11 mouse cellular contexts compared by ENCODE assay signal in the genomic region with DNA sequence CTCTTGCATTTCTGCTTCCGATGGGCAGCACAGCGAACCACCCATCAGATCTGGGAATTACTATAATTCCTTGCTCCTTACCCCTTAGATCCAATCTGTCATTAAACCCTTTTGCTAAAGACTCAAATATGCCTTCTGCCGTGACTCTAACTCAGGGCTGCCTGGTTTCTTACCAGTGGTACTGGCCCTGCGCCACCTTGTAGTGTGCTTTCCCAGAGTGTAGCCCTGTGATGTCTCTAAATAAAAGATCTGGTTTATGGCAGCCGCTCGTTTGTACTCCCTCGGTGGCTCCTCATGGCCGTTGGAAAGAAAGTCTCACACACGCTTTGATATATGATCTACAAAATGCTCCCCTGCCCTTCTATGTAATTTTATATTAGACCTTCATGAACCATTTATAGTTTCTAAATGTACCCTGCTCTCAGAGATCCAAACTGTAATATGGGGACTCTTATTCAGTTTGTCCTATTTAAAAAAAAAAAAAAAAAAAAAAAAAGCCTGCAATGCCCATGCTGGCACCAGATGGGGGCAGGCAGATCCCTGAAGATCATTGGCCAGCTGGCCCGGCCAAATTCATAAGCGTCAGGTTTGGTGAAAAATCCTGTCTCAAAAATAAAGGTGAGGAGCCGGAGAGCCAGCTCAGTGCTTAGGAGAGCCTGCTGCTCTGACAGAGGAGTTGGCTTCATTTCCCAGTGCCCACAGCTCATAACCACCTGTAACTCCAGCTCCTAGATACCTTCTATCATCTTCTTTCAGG.
DNase-seq lines count a peak whose midpoint lies in the region; ATAC-seq and TF ChIP-seq lines count a peak whose summit lies in the region.
"Had no signal": no experiment of that assay in that cellular context is flagged by ENCODE, and none has a peak within 500 bp of the region (broad histone marks: within the 10 kb centered on the region; RNA-seq: fewer than 3 reads in every experiment).

No protein-coding gene starts in this region.

- H3K4me2 ChIP-seq in kidney, postnatal 0 days (ENCODE audit: low read length): no peak overlapping the region
- H3K4me2 ChIP-seq: heart, embryonic 13.5 days; lung, embryonic 14.5 days had no signal

- no peak overlapping the region for H3K4me3 ChIP-seq in kidney, postnatal 0 days (replicated peaks; ENCODE audit: low read depth, low read length)
- H3K4me3 ChIP-seq: heart, embryonic 13.5 days had no signal

- WGBS in kidney, postnatal 0 days: 50% methylated on average over 12 of the region's 12 CpGs

- no peaks in the 10 kb centered on the region for H3K36me3 ChIP-seq in kidney, postnatal 0 days (ENCODE audit: insufficient read depth, low read length)
- H3K36me3 ChIP-seq: heart, embryonic 13.5 days had no signal

- DNase-seq in adrenal gland, postnatal 25 days: peak; percentile 15
- no peak for DNase-seq in adrenal gland, adult 18-20 months (ENCODE audit: low spot score in 2 of 2)
- no peak for DNase-seq in kidney, postnatal 0 days (ENCODE audit: low spot score)
- no peak for DNase-seq in kidney, adult 11 months
- peak; percentile 50 for DNase-seq in right cerebral cortex, postnatal 4 days
- DNase-seq in right cerebral cortex, adult 2 months (ENCODE audit: low spot score in 2 of 2): no peak
- DNase-seq in ovary, postnatal 14 days (ENCODE audit: low spot score): no peak
- DNase-seq: lung, embryonic 14.5 days had no signal

- TF ChIP-seq CTCF in kidney, postnatal 0 days (IDR thresholded peaks at IDR 0.05; ENCODE audit: low read depth): peak; percentile 50; the same call in 1 of the 2 replicates

- H3K27me3 ChIP-seq in kidney, postnatal 0 days (ENCODE audit: insufficient read depth, low read length): no peaks in the 10 kb centered on the region
- H3K27me3 ChIP-seq: heart, embryonic 13.5 days had no signal

- no peaks in the 10 kb centered on the region for H3K4me1 ChIP-seq in kidney, postnatal 0 days (replicated peaks; ENCODE audit: insufficient read depth, low read length)
- H3K4me1 ChIP-seq: heart, embryonic 13.5 days had no signal

- no peak overlapping the region for H3K27ac ChIP-seq in kidney, postnatal 0 days
- H3K27ac ChIP-seq: heart, embryonic 13.5 days had no signal

- H3K9ac ChIP-seq in kidney, postnatal 0 days (ENCODE audit: low read depth, low read length): no peak overlapping the region
- H3K9ac ChIP-seq: heart, embryonic 13.5 days; lung, embryonic 14.5 days had no signal

- H3K9me3 ChIP-seq in kidney, postnatal 0 days (replicated peaks; ENCODE audit: low read length): no peaks in the 10 kb centered on the region
- H3K9me3 ChIP-seq: heart, embryonic 13.5 days had no signal

- no peak for ATAC-seq in kidney, postnatal 0 days (replicated peaks; ENCODE audit: low FRiP score, low read depth)
- no peak for ATAC-seq in CD4-positive, CD25-positive, alpha-beta regulatory T cell, adult 4 months
- ATAC-seq: forebrain, embryonic 16.5 days had no signal

Comparison
In these comparisons a context has a peak if more than half of its experiments do, and no peak if none do; other contexts are left out.
1. DNase-seq: peak in adrenal gland, postnatal 25 days (single experiment) and right cerebral cortex, postnatal 4 days (single experiment); none in adrenal gland, adult 18-20 months (0 of 2), kidney, postnatal 0 days (single experiment), kidney, adult 11 months (single experiment), right cerebral cortex, adult 2 months (0 of 2) and ovary, postnatal 14 days (single experiment).